7 mouse cellular contexts compared by ENCODE assay signal in the genomic region with DNA sequence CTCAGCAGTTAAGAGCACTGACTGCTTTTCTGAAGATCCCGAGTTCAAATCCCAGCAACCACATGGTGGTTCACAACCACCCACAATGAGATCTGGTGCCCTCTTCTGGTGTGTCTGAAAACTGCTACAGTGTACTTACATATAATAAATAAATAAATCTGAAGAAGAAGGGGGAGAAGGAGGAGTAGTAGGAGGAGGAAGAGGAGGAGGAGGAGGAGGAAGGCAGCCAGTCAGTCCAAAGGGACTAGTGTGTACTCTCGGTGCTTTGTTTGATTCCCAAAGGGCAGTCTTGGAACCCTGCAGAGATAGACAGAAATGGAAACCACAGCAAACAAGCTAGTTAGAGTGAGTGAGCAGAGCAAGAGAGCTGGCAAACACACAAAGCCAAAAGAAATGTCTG. TPM values are rescaled to one million over a fixed set of nuclear protein-coding genes. Genes with fewer than 3 reads are reported as not detected.
DNase-seq lines count a peak whose midpoint lies in the region; ATAC-seq and TF ChIP-seq lines count a peak whose summit lies in the region.
"Not testable (repeated sequence)": the region's sequence is repeated elsewhere in the genome, so short reads cannot be mapped to it uniquely, and the experiment has no call there.

No protein-coding gene starts in this region.

- H3K27me3 ChIP-seq in G1E (ENCODE audit: insufficient read depth, low read length); hindbrain, embryonic 11.5 days (ENCODE audit: control insufficient read depth, insufficient read depth, low read length); liver, embryonic 14.5 days (ENCODE audit: control insufficient read depth, insufficient read depth, low read length): not testable (repeated sequence)

- not testable (repeated sequence) for H3K4me3 ChIP-seq in G1E (ENCODE audit: low read depth, low read length); hindbrain, embryonic 11.5 days (ENCODE audit: low read depth, low read length); liver, embryonic 14.5 days (ENCODE audit: insufficient read depth in 1 of 2, low read depth in 2 of 2, low read length in 2 of 2)

- H3K36me3 ChIP-seq in G1E (replicated peaks); hindbrain, embryonic 11.5 days (ENCODE audit: control insufficient read depth, insufficient read depth, low read length); liver, embryonic 14.5 days (replicated peaks; ENCODE audit: control insufficient read depth, insufficient read depth, low read depth): not testable (repeated sequence)

- not testable (repeated sequence) for H3K4me2 ChIP-seq in hindbrain, embryonic 11.5 days (replicated peaks; ENCODE audit: low read depth, low read length); liver, embryonic 14.5 days (ENCODE audit: low read depth)

- 41% methylated on average over 2 of the region's 2 CpGs for WGBS in hindbrain, embryonic 11.5 days
- 34% methylated on average over 2 of the region's 2 CpGs for WGBS in liver, embryonic 14.5 days (ENCODE audit: insufficient replicate concordance)

- not testable (repeated sequence) for TF ChIP-seq CTCF in G1E (IDR thresholded peaks at IDR 0.05; ENCODE audit: low read depth, low read length); liver, embryonic 14.5 days (IDR thresholded peaks at IDR 0.05; ENCODE audit: low read depth)

- not testable (repeated sequence) for TF ChIP-seq EP300 in liver, embryonic 14.5 days (IDR thresholded peaks at IDR 0.05; ENCODE audit: low read depth)

- H3K9ac ChIP-seq in hindbrain, embryonic 11.5 days (ENCODE audit: low read depth, low read length); liver, embryonic 14.5 days (replicated peaks): not testable (repeated sequence)

- not testable (repeated sequence) for H3K9me3 ChIP-seq in G1E (replicated peaks); hindbrain, embryonic 11.5 days (ENCODE audit: control insufficient read depth, low read length); liver, embryonic 14.5 days (ENCODE audit: control insufficient read depth, low read length)

- H3K4me1 ChIP-seq in G1E (ENCODE audit: insufficient read depth, low read depth, low read length); hindbrain, embryonic 11.5 days (replicated peaks; ENCODE audit: control insufficient read depth, insufficient read depth, low read length); liver, embryonic 14.5 days (replicated peaks; ENCODE audit: control insufficient read depth in 2 of 2, insufficient read depth in 2 of 2, low read length in 1 of 2): not testable (repeated sequence)

- ATAC-seq in G1E (ENCODE audit: extremely low read depth, insufficient number of reproducible peaks, low FRiP score, poor library complexity, severe bottlenecking); hindbrain, embryonic 11.5 days (ENCODE audit: low FRiP score); liver, embryonic 14.5 days (ENCODE audit: insufficient read depth): not testable (repeated sequence)

- H3K27ac ChIP-seq in hindbrain, embryonic 11.5 days (ENCODE audit: low read depth, low read length); liver, embryonic 14.5 days: not testable (repeated sequence)

- peak; percentile 80 for DNase-seq in G1E (ENCODE audit: low spot score)
- peak; percentile 21 for DNase-seq in adrenal gland, postnatal 10 days
- DNase-seq in embryo, embryonic 9.5 days (ENCODE audit: extremely low spot score): peak; percentile 65
- peak; percentile 33 for DNase-seq in hindbrain, embryonic 11.5 days (ENCODE audit: low spot score)
- DNase-seq in liver, embryonic 14.5 days (ENCODE audit: low read depth in 3 of 3, low spot score in 3 of 3): peak in 2 of 3 experiments; percentile 45 to 51
- DNase-seq in retina, embryonic 14.5 days (ENCODE audit: low spot score): peak; percentile 18
- DNase-seq in urinary bladder, postnatal 10 days (ENCODE audit: low spot score): peak; percentile 38

RNA-seq across cellular contexts. Expression of a gene that starts 40.3 kb away (rescaled TPM):
- total RNA-seq in G1E (2014; fragmentation: Nextera tagmentation): not detected in 2 replicates
- 0.22 TPM in 1 of 2 replicates, not detected in the other for total RNA-seq in G1E (2017)
- not detected in 2 replicates for polyA plus RNA-seq in G1E (2012)
- 10 to 100 TPM; 18.6 to 20.1 TPM for total RNA-seq in adrenal gland, postnatal 10 days (2021)
- polyA plus RNA-seq in hindbrain, embryonic 11.5 days (2014; fragmentation: Nextera tagmentation; extraction: Ambion mirVana): 18.2 and 20.3 TPM in 2 replicates
- 1.4 and 1.7 TPM in 2 replicates for polyA plus RNA-seq in liver, embryonic 14.5 days (2012; rRNA removed)
- 1.8 and 2.2 TPM in 2 replicates for polyA plus RNA-seq in liver, embryonic 14.5 days (2014; fragmentation: Nextera tagmentation; extraction: Ambion mirVana)

Comparison
In these comparisons a context has a peak if more than half of its experiments do, and no peak if none do; other contexts are left out.
1. DNase-seq: peak in every context shown above with its lines; median percentile 80 in G1E; 65 in embryo, embryonic 9.5 days; 48 in liver, embryonic 14.5 days; 38 in urinary bladder, postnatal 10 days; 33 in hindbrain, embryonic 11.5 days; 21 in adrenal gland, postnatal 10 days; 18 in retina, embryonic 14.5 days.